Mouse (Mus musculus): ENCODE data around the gene 1700028K03Rik.
A peak's percentile ranks its signal among the peaks of the same experiment; 100 is the strongest.

The 1700028K03Rik gene

DNA sequence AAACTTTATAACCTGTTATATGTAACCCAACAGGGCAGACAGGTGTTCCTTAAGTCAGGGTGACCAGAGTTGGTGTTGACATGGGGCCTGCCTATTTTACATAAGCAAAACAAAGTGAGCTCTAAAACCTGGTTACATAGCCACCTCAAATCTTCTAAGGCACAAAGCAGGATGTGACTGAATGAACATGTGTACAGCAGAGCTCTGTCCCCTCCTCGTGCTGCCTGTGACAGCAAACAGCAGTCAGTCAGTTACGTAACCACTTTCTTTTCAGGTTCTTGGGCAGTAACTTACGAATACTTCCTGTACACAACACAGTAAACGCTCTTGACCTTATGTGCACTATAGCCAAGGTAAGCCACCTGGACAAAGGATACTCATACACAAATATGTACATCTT is 11.4 kb downstream of the 1700028K03Rik start:
- DNase-seq (ENCODE audit: low spot score), result no peak

DNA sequence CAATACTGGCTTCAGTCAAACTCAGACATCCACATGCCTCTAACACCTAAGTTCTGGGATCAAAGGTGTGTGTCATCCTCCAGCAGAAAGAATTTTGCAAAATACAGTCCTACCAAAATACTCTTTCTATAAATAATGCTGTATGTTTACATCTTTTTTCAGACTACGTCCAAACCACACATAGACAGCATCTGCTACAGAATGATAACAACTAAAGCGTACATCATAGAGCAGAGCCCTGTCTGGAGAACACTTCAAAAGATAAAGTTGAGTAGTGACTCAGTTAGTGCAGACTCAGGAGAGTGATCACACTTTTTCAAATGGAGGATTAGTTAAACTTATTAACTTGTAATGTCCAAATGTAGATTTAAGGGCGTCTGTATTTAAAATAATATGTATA is 13.4 kb downstream of the 1700028K03Rik start:
- DNase-seq (ENCODE audit: low spot score), result no peak

- DNase-seq (ENCODE audit: low spot score), result no peak
Measured at GRCm38 (mm10) chr5:107548444-107548843, 13.9 kb downstream of the 1700028K03Rik start.

GRCm38 (mm10) chr5:107554336-107554735 is 19.8 kb downstream of the 1700028K03Rik start:
- DNase-seq (ENCODE audit: low spot score), result no peak

- no peak for DNase-seq (ENCODE audit: low spot score)
Measured at GRCm38 (mm10) chr5:107556969-107557368, 22.5 kb downstream of the 1700028K03Rik start.

- DNase-seq (ENCODE audit: low spot score), result no peak
Measured at GRCm38 (mm10) chr5:107569148-107569547, 34.6 kb downstream of the 1700028K03Rik start.

GRCm38 (mm10) chr5:107597301-107598077 is 63.0 kb downstream of the 1700028K03Rik start, which contains the start of the genes Rpap2 and Glmn:
Rpap2 (plus strand) TSS chr5:107597373.
Glmn (minus strand) TSS chr5:107597888.
- DNase-seq (ENCODE audit: low spot score), result peak; percentile 89

- DNase-seq (ENCODE audit: low spot score), result no peak
Measured at GRCm38 (mm10) chr5:107598380-107598779, 63.9 kb downstream of the 1700028K03Rik start.
